Mouse (Mus musculus) CH12.LX (cell line): Measurements from ENCODE around the gene Tns3. TPM values are rescaled to one million over a fixed set of nuclear protein-coding genes. Genes with fewer than 3 reads are reported as not detected.

Experiments used
- DNase-seq: peaks from one replicate; pipeline ENCODE4 v3.0.0-alpha.2; 2013; ENCODE audit errors: extremely low read depth
- H3K27ac ChIP-seq: 2 replicates; pipeline ENCODE4 v1.5.1; 2012; ENCODE audit warnings: low read depth, mild to moderate bottlenecking, control low read depth, moderate library complexity; ENCODE audit not compliant: insufficient read depth
- H3K27me3 ChIP-seq: replicated peaks from 2 replicates; pipeline ENCODE3; 2012; ENCODE audit warnings: inconsistent platforms
- H3K36me3 ChIP-seq, 2 experiments: replicated peaks in 1 of 2; 2 replicates each; pipeline versions ENCODE3 to v1.6.1; 2012; ENCODE audit warnings: inconsistent platforms in 1 of 2, low read length in 1 of 2, mild to moderate bottlenecking in 1 of 2, mixed read lengths in 1 of 2, moderate library complexity in 1 of 2; ENCODE audit not compliant: control insufficient read depth in 1 of 2, insufficient read depth in 1 of 2
- H3K4me1 ChIP-seq, 2 experiments: 2 replicates each; pipeline ENCODE4 v1.6.1; 2012; ENCODE audit warnings: inconsistent platforms in 1 of 2, moderate library complexity in 1 of 2; ENCODE audit not compliant: insufficient read depth in 2 of 2, control insufficient read depth in 1 of 2
- H3K4me2 ChIP-seq: 2 replicates; pipeline ENCODE4 v1.6.1; 2012; ENCODE audit warnings: low read depth, mild to moderate bottlenecking, control low read depth; ENCODE audit not compliant: poor library complexity, insufficient read depth, severe bottlenecking
- H3K4me3 ChIP-seq, 3 experiments: fragments of 150-350 bp in 1 of 3; sonication (generic) in 1 of 3; replicated peaks in 1 of 3; 2 replicates each; pipeline versions ENCODE3 to v1.5.1; 2011 to 2012; ENCODE audit warnings: low read depth in 2 of 3, low read length in 2 of 3, mild to moderate bottlenecking in 2 of 3, moderate library complexity in 2 of 3, control low read depth in 1 of 3, improper control_type of control experiment in 1 of 3, inconsistent platforms in 1 of 3, mixed read lengths in 1 of 3; ENCODE audit not compliant: poor library complexity in 1 of 3
- H3K79me2 ChIP-seq: replicated peaks from 2 replicates; pipeline ENCODE4 v1.6.1; 2012; ENCODE audit warnings: mild to moderate bottlenecking, moderate library complexity; ENCODE audit not compliant: control insufficient read depth, poor library complexity, insufficient read depth, severe bottlenecking; ENCODE audit errors: extremely low read depth
- H3K9ac ChIP-seq: 2 replicates; pipeline ENCODE4 v1.6.1; 2012; ENCODE audit warnings: low read depth, mild to moderate bottlenecking, control low read depth, moderate library complexity; ENCODE audit not compliant: insufficient read depth
- H3K9me3 ChIP-seq: replicated peaks from 2 replicates; pipeline ENCODE3; 2012; ENCODE audit warnings: low read length, inconsistent platforms, mixed read lengths
- BHLHE40 ChIP-seq: IDR thresholded peaks from 2 replicates; pipeline ENCODE4 v1.6.1; 2011; ENCODE audit warnings: mild to moderate bottlenecking, low read depth, low read length, improper control_type of control experiment
- CHD1 ChIP-seq: IDR thresholded peaks from 2 replicates; pipeline ENCODE4 v1.6.1; 2012; ENCODE audit warnings: low read depth, low read length, improper control_type of control experiment, inconsistent platforms
- E2F4 ChIP-seq: IDR thresholded peaks from 2 replicates; pipeline ENCODE4 v1.6.1; 2011; ENCODE audit warnings: low read depth, low read length, improper control_type of control experiment; ENCODE audit not compliant: insufficient replicate concordance
- EP300 ChIP-seq: IDR thresholded peaks from 2 replicates; pipeline ENCODE4 v1.6.1; 2011; ENCODE audit warnings: low read length, improper control_type of control experiment
- GABPA ChIP-seq: IDR thresholded peaks from 2 replicates; pipeline ENCODE4 v1.6.1; 2012; ENCODE audit warnings: low read depth, low read length, improper control_type of control experiment, inconsistent platforms; ENCODE audit not compliant: insufficient replicate concordance
- HCFC1 ChIP-seq: IDR thresholded peaks from 2 replicates; pipeline ENCODE4 v1.6.1; 2012; ENCODE audit warnings: low read depth, mild to moderate bottlenecking, inconsistent platforms, low read length, improper control_type of control experiment
- JUN ChIP-seq: IDR thresholded peaks from 2 replicates; pipeline ENCODE4 v1.6.1; 2011; ENCODE audit warnings: low read depth, mild to moderate bottlenecking, low read length, improper control_type of control experiment, moderate library complexity; ENCODE audit not compliant: insufficient read depth
- JUND ChIP-seq: conservative IDR thresholded peaks from 2 replicates; pipeline ENCODE4 v1.6.1; 2011; ENCODE audit warnings: low read depth, low read length, improper control_type of control experiment
- KAT2A ChIP-seq: IDR thresholded peaks from 2 replicates; pipeline ENCODE4 v1.6.1; 2012; ENCODE audit warnings: low read length, improper control_type of control experiment, inconsistent platforms; ENCODE audit not compliant: insufficient replicate concordance
- MAX ChIP-seq: IDR thresholded peaks from 2 replicates; pipeline ENCODE4 v1.6.1; 2011; ENCODE audit warnings: low read length, improper control_type of control experiment
- MAZ ChIP-seq: IDR thresholded peaks from 2 replicates; pipeline ENCODE4 v1.6.1; 2012; ENCODE audit warnings: low read depth, mild to moderate bottlenecking, inconsistent platforms, low read length, improper control_type of control experiment, moderate library complexity
- MEF2A ChIP-seq: IDR thresholded peaks from 2 replicates; pipeline ENCODE4 v1.6.1; 2014; ENCODE audit warnings: low read depth, mild to moderate bottlenecking, inconsistent platforms, low read length, improper control_type of control experiment, borderline replicate concordance
- MXI1 ChIP-seq: IDR thresholded peaks from 2 replicates; pipeline ENCODE4 v1.6.1; 2011; ENCODE audit warnings: mild to moderate bottlenecking, low read depth, low read length, improper control_type of control experiment
- MYC ChIP-seq: IDR thresholded peaks from 2 replicates; pipeline ENCODE4 v1.6.1; 2011; ENCODE audit warnings: low read depth, mild to moderate bottlenecking, improper control_type of control experiment, low read length
- NELFE ChIP-seq: IDR thresholded peaks from 2 replicates; pipeline ENCODE4 v1.6.1; 2011; ENCODE audit warnings: low read depth, low read length, improper control_type of control experiment
- NRF1 ChIP-seq: IDR thresholded peaks from 2 replicates; pipeline ENCODE4 v1.6.1; 2014; ENCODE audit warnings: low read depth, mild to moderate bottlenecking, inconsistent platforms, low read length, improper control_type of control experiment, moderate library complexity
- POLR2AphosphoS2 ChIP-seq: IDR thresholded peaks from 2 replicates; pipeline ENCODE4 v1.6.1; 2011; ENCODE audit warnings: low read depth, low read length, improper control_type of control experiment
- RCOR1 ChIP-seq: conservative IDR thresholded peaks from 2 replicates; pipeline ENCODE4 v1.6.1; 2012; ENCODE audit warnings: low read depth, mild to moderate bottlenecking, inconsistent platforms, low read length, improper control_type of control experiment
- SIN3A ChIP-seq: IDR thresholded peaks from 2 replicates; pipeline ENCODE4 v1.6.1; 2012; ENCODE audit warnings: low read length, improper control_type of control experiment, inconsistent platforms
- SMC3 ChIP-seq: IDR thresholded peaks from 2 replicates; pipeline ENCODE4 v1.6.1; 2011; ENCODE audit warnings: low read depth, low read length, improper control_type of control experiment
- TCF12 ChIP-seq: IDR thresholded peaks from 2 replicates; pipeline ENCODE4 v1.6.1; 2014; ENCODE audit warnings: low read depth, mild to moderate bottlenecking, inconsistent platforms, low read length, improper control_type of control experiment
- UBTF ChIP-seq: IDR thresholded peaks from 2 replicates; pipeline ENCODE4 v1.6.1; 2012; ENCODE audit warnings: low read depth, mild to moderate bottlenecking, inconsistent platforms, low read length, improper control_type of control experiment, moderate library complexity
- USF1 ChIP-seq: IDR thresholded peaks from 2 replicates; pipeline ENCODE4 v1.6.1; 2014; ENCODE audit warnings: low read depth, mild to moderate bottlenecking, inconsistent platforms, low read length, improper control_type of control experiment
- ZC3H11A ChIP-seq: IDR thresholded peaks from 2 replicates; pipeline ENCODE4 v1.6.1; 2012; ENCODE audit warnings: low read depth, mild to moderate bottlenecking, inconsistent platforms, low read length, improper control_type of control experiment
- ZKSCAN1 ChIP-seq: IDR thresholded peaks from 2 replicates; pipeline ENCODE4 v1.6.1; 2012; ENCODE audit warnings: low read depth, inconsistent platforms, low read length, improper control_type of control experiment, borderline replicate concordance
- ZMIZ1 ChIP-seq: IDR thresholded peaks from 2 replicates; pipeline ENCODE4 v1.6.1; 2012; ENCODE audit warnings: low read depth, mild to moderate bottlenecking, inconsistent platforms, low read length, improper control_type of control experiment
- ZNF384 ChIP-seq: IDR thresholded peaks from 2 replicates; pipeline ENCODE4 v1.6.1; 2012; ENCODE audit warnings: low read depth, low read length, improper control_type of control experiment, inconsistent platforms
- dilution Hi-C: fragments of 300-500 bp; cut with MboI; formaldehyde crosslinking; loops from 2 replicates; pipeline ENCODE4 v1.14.3; 2020; ENCODE audit warnings: low sequenced_read_pairs; ENCODE audit not compliant: extremely low pct_unique_long_range_greater_than_20kb, extremely low pct_ligation_motif_present
- in situ Hi-C: fragments of 300-500 bp; cut with MboI; formaldehyde crosslinking; loops from 3 replicates; pipeline ENCODE4 v1.14.3; 2019; ENCODE audit warnings: low sequenced_read_pairs, low pct_ligation_motif_present, low pct_unique_long_range_greater_than_20kb, mixed read lengths
- polyA plus RNA-seq: library from polyadenylated mRNA; unstranded; fragments of >175 nt; gene quantifications from 2 replicates; pipeline ENCODE4 v1.2.1, GENCODE M21; 2012; ENCODE audit warnings: low read depth; ENCODE audit not compliant: insufficient read length
- total RNA-seq, 2 experiments: library from RNA; depleted of rRNA; stranded (reverse); fragments of 300-350 nt in 1 of 2; fragments of >200 nt in 1 of 2; gene quantifications; 2 replicates each; pipeline ENCODE4 v1.2.3; 2012 to 2014

Gene Tns3
- total and polyA plus RNA-seq, 3 experiments, result 0.03 to 1.3 (median 0.33) TPM

DNA sequence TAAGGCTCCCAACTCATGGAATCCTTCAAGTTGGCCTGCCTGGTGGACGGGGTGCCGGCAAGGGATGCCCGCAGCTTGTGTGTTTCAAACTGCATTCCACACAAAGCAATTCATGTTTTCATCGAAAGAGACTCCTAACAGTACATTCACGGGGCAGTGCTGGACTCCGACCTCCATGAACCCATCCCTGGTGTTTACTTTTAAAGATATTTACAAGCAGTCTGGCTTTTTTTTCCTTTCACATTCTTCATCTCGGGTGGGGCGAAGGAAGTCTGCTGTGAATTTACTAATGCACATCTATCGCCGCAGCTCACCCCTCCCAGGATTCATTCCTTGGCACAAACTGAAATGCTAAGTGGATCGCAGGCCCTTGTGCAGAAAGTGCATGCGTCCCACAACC lies 191.9 kb downstream of the Tns3 start:
- in situ Hi-C loops, result no loop called here
- H3K4me3 ChIP-seq, result no peak overlapping the region
- H3K36me3 ChIP-seq, result no peaks in the 10 kb centered on the region
- no peaks in the 10 kb centered on the region for H3K79me2 ChIP-seq
- TF ChIP-seq GABPA (no peak), TCF12 (no peak), SIN3A (no peak), JUN (no peak), KAT2A (no peak), BHLHE40 (no peak), UBTF (no peak), JUND (no peak), MAX (no peak), POLR2AphosphoS2 (no peak), USF1 (no peak), RCOR1 (no peak), CHD1 (no peak), E2F4 (no peak), HCFC1 (no peak), SMC3 (no peak), NELFE (no peak), MYC (no peak), NRF1 (no peak)
- DNase-seq, result no peak
- no peak overlapping the region for H3K9ac ChIP-seq
- H3K9me3 ChIP-seq, result no peaks in the 10 kb centered on the region
- no peak overlapping the region for H3K4me2 ChIP-seq
- dilution Hi-C loops, result no loop called here
- H3K27ac ChIP-seq, result no peak overlapping the region
- peaks cover 70% of the 10 kb centered on the region for H3K27me3 ChIP-seq
- H3K4me1 ChIP-seq, result no peaks in the 10 kb centered on the region

DNA sequence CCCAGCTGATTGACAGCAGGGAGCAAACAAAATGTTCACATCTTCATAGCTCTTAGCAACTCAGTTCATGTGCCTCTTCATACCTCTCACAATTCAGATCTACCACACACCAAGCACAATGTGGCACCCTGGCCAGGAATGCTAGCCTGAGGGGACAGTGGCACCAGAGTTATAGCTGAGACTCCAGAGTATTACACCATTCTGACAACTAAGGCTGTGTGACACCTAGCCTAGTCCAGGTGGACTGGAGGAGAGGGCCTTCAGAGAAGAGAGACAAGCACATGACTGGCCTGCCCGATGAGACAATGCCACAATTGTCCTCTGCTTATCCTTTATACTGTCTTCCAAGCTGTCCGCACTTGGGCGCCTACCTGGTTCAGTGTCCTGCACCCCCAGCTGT lies 192.8 kb downstream of the Tns3 start:
- no peak overlapping the region for H3K9ac ChIP-seq
- no peak for DNase-seq
- in situ Hi-C loops, result no loop called here
- no peak overlapping the region for H3K4me2 ChIP-seq
- H3K36me3 ChIP-seq, result no peaks in the 10 kb centered on the region
- no peak overlapping the region for H3K4me3 ChIP-seq
- peaks cover 71% of the 10 kb centered on the region for H3K27me3 ChIP-seq
- no peaks in the 10 kb centered on the region for H3K79me2 ChIP-seq
- H3K4me1 ChIP-seq, result no peaks in the 10 kb centered on the region
- dilution Hi-C loops, result no loop called here
- H3K9me3 ChIP-seq, result no peaks in the 10 kb centered on the region
- TF ChIP-seq POLR2AphosphoS2 (no peak), MEF2A (no peak), ZMIZ1 (no peak), UBTF (no peak), ZC3H11A (no peak), ZKSCAN1 (no peak), EP300 (no peak), MAZ (no peak), HCFC1 (no peak), SMC3 (no peak), KAT2A (no peak), MAX (no peak), MXI1 (no peak), USF1 (no peak), ZNF384 (no peak), MYC (no peak)
- TF ChIP-seq, all 38 proteins: peak for 0
- no peak overlapping the region for H3K27ac ChIP-seq
